Mouse (Mus musculus): ENCODE data around the gene 1700003E16Rik.

Gene 1700003E16Rik

GRCm38 (mm10) chr6:83127419-83127818 is 28.8 kb upstream of the 1700003E16Rik start:
- DNase-seq (ENCODE audit: low spot score in 2 of 2), result no peak

GRCm38 (mm10) chr6:83131469-83132034 is 24.7 kb upstream of the 1700003E16Rik start:
- DNase-seq (ENCODE audit: low spot score in 2 of 2), result no peak

- DNase-seq (ENCODE audit: low spot score in 2 of 2), result no peak
Observed at GRCm38 (mm10) chr6:83132176-83132919, 23.9 kb upstream of the 1700003E16Rik start.

GRCm38 (mm10) chr6:83134226-83134625 is 22.0 kb upstream of the 1700003E16Rik start:
- DNase-seq (ENCODE audit: low spot score in 2 of 2), result no peak

GRCm38 (mm10) chr6:83134951-83135513 is 21.2 kb upstream of the 1700003E16Rik start, which contains the start of gene Rtkn:
Gene Rtkn, plus strand, starts transcription at chr6:83135463.
- no peak for DNase-seq (ENCODE audit: low spot score in 2 of 2)

GRCm38 (mm10) chr6:83135571-83136161 is 20.5 kb upstream of the 1700003E16Rik start:
- DNase-seq (ENCODE audit: low spot score in 2 of 2), result no peak

- no peak for DNase-seq (ENCODE audit: low spot score in 2 of 2)
Observed at GRCm38 (mm10) chr6:83136291-83136880, 19.8 kb upstream of the 1700003E16Rik start.

GRCm38 (mm10) chr6:83136881-83137575 is 19.2 kb upstream of the 1700003E16Rik start:
- no peak for DNase-seq (ENCODE audit: low spot score in 2 of 2)

GRCm38 (mm10) chr6:83137576-83137950 is 18.6 kb upstream of the 1700003E16Rik start:
- DNase-seq (ENCODE audit: low spot score in 2 of 2), result peak; percentile 64 to 70

GRCm38 (mm10) chr6:83138056-83138455 is 18.1 kb upstream of the 1700003E16Rik start:
- no peak for DNase-seq (ENCODE audit: low spot score in 2 of 2)

GRCm38 (mm10) chr6:83140044-83140443 is 16.2 kb upstream of the 1700003E16Rik start:
- no peak for DNase-seq (ENCODE audit: low spot score in 2 of 2)

GRCm38 (mm10) chr6:83141636-83142035 is 14.6 kb upstream of the 1700003E16Rik start:
- DNase-seq (ENCODE audit: low spot score in 2 of 2), result no peak

- DNase-seq (ENCODE audit: low spot score in 2 of 2), result peak in 1 of 2 experiments; percentile 65
Observed at GRCm38 (mm10) chr6:83142211-83142731, 13.9 kb upstream of the 1700003E16Rik start.

GRCm38 (mm10) chr6:83142886-83143285 is 13.3 kb upstream of the 1700003E16Rik start:
- DNase-seq (ENCODE audit: low spot score in 2 of 2), result no peak

- no peak for DNase-seq (ENCODE audit: low spot score in 2 of 2)
Observed at GRCm38 (mm10) chr6:83145209-83145608, 11.0 kb upstream of the 1700003E16Rik start.

GRCm38 (mm10) chr6:83145805-83146204 is 10.4 kb upstream of the 1700003E16Rik start:
- DNase-seq (ENCODE audit: low spot score in 2 of 2), result no peak

GRCm38 (mm10) chr6:83147280-83147679 is 8.9 kb upstream of the 1700003E16Rik start:
- DNase-seq (ENCODE audit: low spot score in 2 of 2), result no peak

GRCm38 (mm10) chr6:83151721-83152120 is 4.5 kb upstream of the 1700003E16Rik start:
- no peak for DNase-seq (ENCODE audit: low spot score in 2 of 2)

GRCm38 (mm10) chr6:83153038-83153437 is 3.2 kb upstream of the 1700003E16Rik start:
- DNase-seq (ENCODE audit: low spot score in 2 of 2), result no peak

GRCm38 (mm10) chr6:83153485-83153884 is 2.7 kb upstream of the 1700003E16Rik start:
- DNase-seq (ENCODE audit: low spot score in 2 of 2), result no peak

GRCm38 (mm10) chr6:83155552-83156238 is 509 bp upstream of the 1700003E16Rik start:
- DNase-seq (ENCODE audit: low spot score in 2 of 2), result no peak

Data from frontal cortex, postnatal 14 days (tissue).